Mouse (Mus musculus) lung, postnatal 10 days (tissue): ENCODE measurements at regions not wholly inside any gene's neighbourhood (a gene's known extent, or its start where the extent isn't known, plus 50 kb on each side); places are given as distances from the start of the nearest gene placed in this dataset.

Experiments used
- DNase-seq: peaks from one replicate; pipeline ENCODE4 v3.0.0; 2021

DNA sequence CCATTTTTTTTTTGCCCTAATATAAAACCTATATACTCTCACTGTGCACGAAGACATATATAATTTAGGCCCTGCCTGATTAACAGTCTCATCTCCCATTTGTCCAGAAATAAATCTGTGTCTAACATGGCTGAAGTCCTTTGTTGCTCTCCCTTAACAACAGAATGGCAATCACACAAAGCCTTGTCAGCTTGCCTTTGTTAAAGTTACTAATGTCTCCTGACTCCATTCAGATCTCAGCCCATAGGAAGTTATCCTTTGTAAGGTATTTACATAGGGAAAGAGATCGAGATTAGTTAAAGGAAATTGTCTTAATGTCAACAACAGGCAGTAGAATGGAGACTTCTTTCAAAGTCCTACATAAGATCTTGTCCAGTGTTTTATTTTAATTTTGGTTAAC is 809.2 kb downstream of the Robo1 start:
- no peak for DNase-seq

GRCm38 (mm10) chr16:73108021-73108452 is 799.9 kb downstream of the Robo1 start:
- DNase-seq: no peak

DNA sequence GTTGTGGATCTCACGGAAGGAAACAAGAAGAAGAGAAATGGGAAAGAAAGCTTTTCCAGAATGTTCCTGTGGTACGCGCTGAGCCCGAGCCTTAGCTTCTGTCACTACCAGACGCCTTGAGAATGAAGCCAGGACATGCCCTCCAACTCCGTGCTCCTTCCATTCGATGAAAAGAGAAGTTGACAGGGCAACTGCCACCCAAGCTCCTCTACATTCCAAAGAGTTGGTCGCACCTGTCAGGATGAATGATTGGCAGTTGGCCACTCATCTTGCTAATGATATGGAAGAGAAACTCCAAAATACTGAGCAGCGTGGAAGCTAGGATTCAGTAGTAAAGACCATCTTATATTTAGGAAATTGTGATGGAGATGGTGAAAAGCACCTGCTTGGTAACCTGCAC is 799.5 kb downstream of the Robo1 start:
- DNase-seq: no peak

DNA sequence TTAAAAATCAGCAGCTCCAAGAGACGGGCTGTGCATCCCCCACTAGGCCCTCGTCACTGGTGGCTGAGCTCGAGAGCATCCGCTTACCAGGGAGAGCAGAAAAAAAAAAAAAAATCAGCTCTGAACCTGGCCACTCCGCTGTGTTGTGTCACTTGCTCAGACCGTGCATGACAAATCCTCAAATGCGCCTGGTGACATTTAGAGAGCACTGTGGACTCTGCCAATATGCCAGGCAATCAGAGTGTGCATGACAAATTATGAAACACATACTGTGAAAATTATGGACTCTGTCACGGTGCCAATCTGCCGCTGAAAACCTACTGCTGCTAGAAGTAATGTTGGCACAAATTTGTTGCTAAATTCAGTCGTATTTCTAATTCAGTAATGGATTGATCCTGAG is 797.4 kb downstream of the Robo1 start:
- DNase-seq: peak; percentile 21

DNA sequence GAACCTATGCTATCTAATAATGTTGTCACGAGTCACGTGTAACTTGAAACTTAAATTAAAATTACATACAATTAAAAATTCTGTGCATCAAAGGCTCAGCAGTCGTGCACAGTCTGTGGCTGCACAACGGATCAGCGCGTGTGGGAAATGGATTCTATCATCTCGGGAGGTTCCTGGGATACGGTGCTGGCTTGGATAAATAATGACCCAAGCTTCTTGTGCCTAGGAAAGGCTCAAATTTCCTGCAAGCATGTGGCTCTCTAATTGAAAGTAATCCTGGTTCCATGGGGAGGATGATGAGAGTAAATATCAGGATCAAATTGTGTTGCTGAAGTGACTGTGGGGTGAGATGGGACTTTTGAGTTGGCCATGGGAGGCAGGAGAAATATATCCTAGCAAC is 792.2 kb downstream of the Robo1 start:
- DNase-seq: no peak

DNA sequence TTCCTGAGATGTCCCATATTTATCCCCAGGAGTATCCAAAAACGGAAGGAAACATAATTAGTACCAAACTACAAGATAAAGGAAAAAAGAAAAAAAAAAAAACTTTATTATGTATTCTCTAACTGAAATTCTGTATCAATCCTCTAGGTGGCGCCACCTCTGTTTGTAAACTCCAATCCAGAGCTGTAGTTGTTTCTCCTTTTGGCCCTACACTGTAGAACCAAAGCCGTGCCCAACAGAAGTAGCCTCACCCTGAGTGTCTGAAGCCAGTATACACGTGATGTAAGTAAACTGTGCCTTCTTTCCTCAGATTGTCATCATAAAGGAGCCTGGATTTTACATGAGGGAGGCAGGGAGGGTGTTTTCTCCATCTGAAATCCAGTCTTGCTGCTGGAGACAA is 790.7 kb downstream of the Robo1 start:
- peak; percentile 29 for DNase-seq

DNA sequence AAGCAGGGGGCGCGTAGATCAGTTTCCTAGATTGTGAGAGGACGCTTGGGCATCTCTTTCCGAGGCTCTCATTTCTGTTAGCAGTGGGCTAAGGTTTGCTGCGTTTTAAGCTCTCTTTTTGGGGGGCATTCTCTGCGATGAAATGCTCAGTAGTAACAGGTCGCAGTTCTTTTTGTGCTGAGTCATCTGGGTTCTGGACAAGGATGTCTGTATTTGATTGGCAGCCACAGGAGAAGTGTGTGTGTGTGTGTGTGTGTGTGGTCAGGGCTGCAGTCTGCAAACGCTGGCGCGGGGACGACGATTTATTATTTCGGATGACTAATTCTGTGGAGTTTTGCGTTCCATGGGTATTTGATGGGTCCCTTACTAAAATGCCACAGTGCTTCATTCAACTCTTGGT is 789.1 kb downstream of the Robo1 start:
- no peak for DNase-seq

DNA sequence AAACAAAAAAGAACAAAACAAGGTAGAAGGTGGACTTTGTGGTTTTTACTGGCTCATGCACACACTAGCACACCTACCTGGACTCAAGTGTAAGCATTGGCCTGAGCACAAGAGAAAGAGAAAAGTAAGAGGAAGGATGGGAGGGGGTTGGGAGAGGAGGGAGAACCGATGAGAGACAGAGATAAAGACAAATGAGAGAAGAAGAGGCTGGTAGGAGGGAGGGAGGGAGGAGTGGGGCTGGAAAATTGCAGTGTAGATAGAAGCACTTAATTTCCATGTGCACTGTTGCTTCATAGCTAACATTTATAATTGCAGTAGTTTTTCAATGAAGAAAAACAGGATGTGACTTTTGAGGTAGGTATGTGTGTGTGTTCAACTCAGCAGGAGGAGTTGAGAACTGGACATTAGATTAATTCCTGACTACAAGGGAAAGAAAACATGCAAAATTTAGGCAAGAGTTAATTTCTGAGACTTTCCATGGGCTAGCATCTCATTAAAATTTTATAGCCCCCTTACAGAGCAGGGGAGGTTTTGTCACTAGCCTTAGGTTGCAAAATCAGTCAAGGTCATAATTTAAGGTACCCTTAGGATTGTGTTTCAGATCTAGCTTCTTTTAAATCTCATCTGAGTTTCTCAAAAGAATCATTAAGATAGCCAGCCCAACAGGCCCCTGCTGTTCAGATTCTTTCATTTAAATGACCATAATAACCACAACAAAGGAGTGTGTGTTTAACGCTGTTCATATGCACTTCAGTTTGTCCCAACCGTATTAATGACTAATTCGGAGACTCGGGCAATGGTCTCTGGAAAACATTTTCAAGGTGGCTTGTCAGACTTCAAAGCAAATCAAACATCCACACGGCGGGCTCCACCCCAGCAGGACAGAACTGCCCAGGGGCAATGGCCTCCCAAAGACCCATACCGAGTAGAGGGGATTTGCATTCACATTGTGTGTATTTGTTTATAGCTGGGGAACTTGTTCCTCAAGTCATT is 788.3 kb downstream of the Robo1 start:
- no peak for DNase-seq
